Mouse (Mus musculus): Measurements from ENCODE around the gene Cdh4. TPM values are rescaled to one million over a fixed set of nuclear protein-coding genes. Genes with fewer than 3 reads are reported as not detected.

Cdh4 gene
- polyA plus RNA-seq, 1 experiment from 2014 or later: 1.1 TPM

DNA sequence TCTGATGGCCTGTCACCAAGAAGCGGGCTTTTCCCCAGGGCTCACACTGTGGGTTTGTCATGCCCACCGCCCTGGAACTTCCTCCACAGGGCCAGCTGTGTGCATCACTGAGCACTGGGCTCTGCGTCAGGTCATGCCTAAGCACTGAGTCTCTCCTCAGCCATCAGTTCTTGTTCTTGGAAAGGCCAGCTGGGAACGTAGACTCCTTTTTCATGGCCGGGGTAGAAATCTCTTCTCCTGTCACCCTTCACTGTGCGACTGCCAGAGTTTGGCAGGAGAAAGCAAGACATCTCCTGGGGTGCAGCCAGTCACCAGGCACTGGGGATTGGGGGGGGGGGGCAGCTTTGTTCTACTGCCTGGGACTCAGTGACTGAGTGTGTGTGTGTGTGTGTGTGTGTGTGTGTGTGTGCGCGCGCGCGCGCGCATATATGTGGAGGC, 222.0 kb downstream of the Cdh4 start:
- Histone ChIP-seq H3K4me1 (ENCODE audit: control insufficient read depth in 2 of 2, insufficient read depth in 2 of 2, low read length in 2 of 2) (0 out of 4 replicates have a peak, but pooled peaks cover 0 to 8% of the 10 kb centered on the region in 2 experiments), H3K27ac (replicated peaks in 1 of 2; ENCODE audit: control insufficient read depth in 1 of 2, insufficient read depth in 1 of 2, low read depth in 2 of 2, low read length in 2 of 2) (no peak overlapping the region), H3K9ac (ENCODE audit: low read length) (no peak overlapping the region), H3K9me3 (ENCODE audit: control insufficient read depth, low read length) (no peaks in the 10 kb centered on the region), H3K27me3 (ENCODE audit: control insufficient read depth, insufficient read depth, low read length) (peaks cover 18% of the 10 kb centered on the region), H3K4me3 (ENCODE audit: control insufficient read depth in 1 of 2, insufficient read depth in 1 of 2, low read depth in 1 of 2, low read length in 2 of 2) (no peak overlapping the region), H3K4me2 (ENCODE audit: low read length) (no peak overlapping the region), H3K36me3 (ENCODE audit: control insufficient read depth, insufficient read depth, low read length) (no peaks in the 10 kb centered on the region)
- 89% methylated on average over 13 of the region's 13 CpGs for WGBS
- no peak for ATAC-seq (ENCODE audit: insufficient number of reproducible peaks, insufficient read depth, low FRiP score, low read depth)

GRCm38 (mm10) chr2:179670689-179671088, 228.5 kb downstream of the Cdh4 start:
- no peaks in the 10 kb centered on the region for H3K9me3 ChIP-seq (ENCODE audit: control insufficient read depth, low read length)
- no peak overlapping the region for H3K9ac ChIP-seq (ENCODE audit: low read length)
- H3K36me3 ChIP-seq (ENCODE audit: control insufficient read depth, insufficient read depth, low read length): no peaks in the 10 kb centered on the region
- ATAC-seq (ENCODE audit: insufficient number of reproducible peaks, insufficient read depth, low FRiP score, low read depth): no peak
- WGBS: 75% methylated on average over 10 of the region's 10 CpGs
- H3K27ac ChIP-seq (replicated peaks in 1 of 2; ENCODE audit: control insufficient read depth in 1 of 2, insufficient read depth in 1 of 2, low read depth in 2 of 2, low read length in 2 of 2): no peak overlapping the region
- no peaks in the 10 kb centered on the region for H3K4me1 ChIP-seq (ENCODE audit: control insufficient read depth in 2 of 2, insufficient read depth in 2 of 2, low read length in 2 of 2)
- peaks cover 3% of the 10 kb centered on the region; the same call in 1 of the 2 replicates for H3K27me3 ChIP-seq (ENCODE audit: control insufficient read depth, insufficient read depth, low read length)
- no peak overlapping the region for H3K4me3 ChIP-seq (ENCODE audit: control insufficient read depth in 1 of 2, insufficient read depth in 1 of 2, low read depth in 1 of 2, low read length in 2 of 2)
- no peak overlapping the region for H3K4me2 ChIP-seq (ENCODE audit: low read length)

DNA sequence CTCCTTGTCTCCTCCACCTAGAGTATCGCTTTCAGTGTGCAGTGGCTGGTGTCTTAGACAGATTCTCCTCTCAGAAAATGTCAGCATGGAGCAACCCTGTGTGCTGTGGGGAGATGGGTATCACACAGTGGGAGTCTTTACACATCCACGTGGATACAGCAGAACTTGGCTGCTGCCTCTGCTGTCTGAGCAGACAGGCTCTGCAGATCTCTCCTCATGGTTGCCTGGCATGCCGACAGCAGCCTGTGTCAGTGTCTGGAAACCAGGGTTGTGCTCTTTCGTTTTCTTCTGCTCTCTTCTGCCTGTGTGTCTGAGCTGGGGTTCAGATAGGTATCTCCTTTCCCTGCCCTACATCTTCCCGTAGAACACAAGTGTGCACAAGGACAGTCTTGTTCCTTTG, 237.6 kb downstream of the Cdh4 start:
- Histone ChIP-seq H3K4me2 (ENCODE audit: low read length) (no peak overlapping the region), H3K4me1 (ENCODE audit: control insufficient read depth in 2 of 2, insufficient read depth in 2 of 2, low read length in 2 of 2) (no peaks in the 10 kb centered on the region), H3K9me3 (ENCODE audit: control insufficient read depth, low read length) (no peaks in the 10 kb centered on the region), H3K4me3 (ENCODE audit: control insufficient read depth in 1 of 2, insufficient read depth in 1 of 2, low read depth in 1 of 2, low read length in 2 of 2) (no peak overlapping the region), H3K9ac (ENCODE audit: low read length) (no peak overlapping the region), H3K36me3 (ENCODE audit: control insufficient read depth, insufficient read depth, low read length) (no peaks in the 10 kb centered on the region), H3K27me3 (ENCODE audit: control insufficient read depth, insufficient read depth, low read length) (no peaks in the 10 kb centered on the region), H3K27ac (replicated peaks in 1 of 2; ENCODE audit: control insufficient read depth in 1 of 2, insufficient read depth in 1 of 2, low read depth in 2 of 2, low read length in 2 of 2) (no peak overlapping the region)
- WGBS: 58% methylated on average over 5 of the region's 5 CpGs
- ATAC-seq (ENCODE audit: insufficient number of reproducible peaks, insufficient read depth, low FRiP score, low read depth): no peak

- Histone ChIP-seq H3K27me3 (ENCODE audit: control insufficient read depth, insufficient read depth, low read length) (no peaks in the 10 kb centered on the region), H3K4me3 (ENCODE audit: control insufficient read depth in 1 of 2, insufficient read depth in 1 of 2, low read depth in 1 of 2, low read length in 2 of 2) (no peak overlapping the region), H3K27ac (replicated peaks in 1 of 2; ENCODE audit: control insufficient read depth in 1 of 2, insufficient read depth in 1 of 2, low read depth in 2 of 2, low read length in 2 of 2) (no peak overlapping the region), H3K4me2 (ENCODE audit: low read length) (no peak overlapping the region), H3K36me3 (ENCODE audit: control insufficient read depth, insufficient read depth, low read length) (no peaks in the 10 kb centered on the region), H3K9me3 (ENCODE audit: control insufficient read depth, low read length) (no peaks in the 10 kb centered on the region), H3K9ac (ENCODE audit: low read length) (no peak overlapping the region), H3K4me1 (ENCODE audit: control insufficient read depth in 2 of 2, insufficient read depth in 2 of 2, low read length in 2 of 2) (no peaks in the 10 kb centered on the region)
- ATAC-seq (ENCODE audit: insufficient number of reproducible peaks, insufficient read depth, low FRiP score, low read depth): no peak
- 94% methylated on average over 1 of the region's 1 CpGs for WGBS
Observed at GRCm38 (mm10) chr2:179681386-179681785, 239.2 kb downstream of the Cdh4 start.

DNA sequence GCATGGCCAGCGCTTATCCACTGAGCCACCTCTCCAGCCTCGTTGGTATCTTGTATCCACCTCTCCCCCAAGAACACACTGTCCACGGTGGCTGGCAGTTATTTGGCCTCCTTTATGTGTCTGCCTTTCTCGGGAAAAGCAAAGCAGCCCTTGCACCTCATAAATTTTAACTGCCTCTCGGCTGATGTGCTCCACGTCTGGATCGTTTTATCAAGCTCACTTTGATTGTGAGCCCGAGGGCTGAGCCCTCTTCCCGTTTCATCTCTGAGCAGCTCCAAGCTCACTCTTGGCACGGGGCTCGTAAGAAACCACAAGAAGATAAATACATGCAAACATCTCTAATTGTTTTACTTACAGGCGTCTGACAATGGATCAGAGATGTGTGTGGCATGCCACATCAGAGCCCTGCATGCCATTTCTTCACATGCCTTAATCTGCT, 245.0 kb downstream of the Cdh4 start:
- ATAC-seq (ENCODE audit: insufficient number of reproducible peaks, insufficient read depth, low FRiP score, low read depth): no peak
- H3K4me3 ChIP-seq (ENCODE audit: control insufficient read depth in 1 of 2, insufficient read depth in 1 of 2, low read depth in 1 of 2, low read length in 2 of 2): no peak overlapping the region
- no peaks in the 10 kb centered on the region for H3K36me3 ChIP-seq (ENCODE audit: control insufficient read depth, insufficient read depth, low read length)
- H3K27me3 ChIP-seq (ENCODE audit: control insufficient read depth, insufficient read depth, low read length): no peaks in the 10 kb centered on the region
- H3K27ac ChIP-seq (replicated peaks in 1 of 2; ENCODE audit: control insufficient read depth in 1 of 2, insufficient read depth in 1 of 2, low read depth in 2 of 2, low read length in 2 of 2): no peak overlapping the region
- no peaks in the 10 kb centered on the region for H3K4me1 ChIP-seq (ENCODE audit: control insufficient read depth in 2 of 2, insufficient read depth in 2 of 2, low read length in 2 of 2)
- no peak overlapping the region for H3K9ac ChIP-seq (ENCODE audit: low read length)
- H3K9me3 ChIP-seq (ENCODE audit: control insufficient read depth, low read length): no peaks in the 10 kb centered on the region
- 51% methylated on average over 12 of the region's 12 CpGs for WGBS
- no peak overlapping the region for H3K4me2 ChIP-seq (ENCODE audit: low read length)

- no peak overlapping the region for H3K9ac ChIP-seq (ENCODE audit: low read length)
- ATAC-seq (ENCODE audit: insufficient number of reproducible peaks, insufficient read depth, low FRiP score, low read depth): no peak
- H3K4me1 ChIP-seq (ENCODE audit: control insufficient read depth in 2 of 2, insufficient read depth in 2 of 2, low read length in 2 of 2): no peaks in the 10 kb centered on the region
- H3K9me3 ChIP-seq (ENCODE audit: control insufficient read depth, low read length): no peaks in the 10 kb centered on the region
- peaks cover 3% of the 10 kb centered on the region; the same call in 1 of the 2 replicates for H3K27me3 ChIP-seq (ENCODE audit: control insufficient read depth, insufficient read depth, low read length)
- 78% methylated on average over 5 of the region's 5 CpGs for WGBS
- H3K4me2 ChIP-seq (ENCODE audit: low read length): no peak overlapping the region
- H3K27ac ChIP-seq (replicated peaks in 1 of 2; ENCODE audit: control insufficient read depth in 1 of 2, insufficient read depth in 1 of 2, low read depth in 2 of 2, low read length in 2 of 2): no peak overlapping the region
- no peaks in the 10 kb centered on the region for H3K36me3 ChIP-seq (ENCODE audit: control insufficient read depth, insufficient read depth, low read length)
- no peak overlapping the region for H3K4me3 ChIP-seq (ENCODE audit: control insufficient read depth in 1 of 2, insufficient read depth in 1 of 2, low read depth in 1 of 2, low read length in 2 of 2)
Observed at GRCm38 (mm10) chr2:179688976-179689375, 246.7 kb downstream of the Cdh4 start.

DNA sequence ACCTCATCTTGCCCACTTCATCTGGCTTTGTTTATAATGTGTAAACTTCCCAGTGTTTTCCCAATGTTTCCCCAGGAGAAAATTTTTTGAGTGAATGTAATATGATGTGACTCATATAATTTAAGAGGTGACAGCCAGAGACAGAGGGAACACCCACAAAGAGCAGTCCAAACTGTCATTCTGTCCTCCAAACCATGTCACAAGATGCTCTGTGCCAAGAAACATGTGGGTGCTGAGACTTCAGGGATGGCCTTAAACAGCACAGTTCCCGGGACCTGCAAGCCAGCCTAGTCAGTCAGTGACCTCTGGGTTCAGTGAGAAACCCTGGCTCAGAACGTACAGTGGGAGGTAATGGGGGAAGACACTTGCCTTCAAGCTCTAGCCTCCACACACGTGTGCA, 247.5 kb downstream of the Cdh4 start:
- Histone ChIP-seq H3K4me3 (ENCODE audit: control insufficient read depth in 1 of 2, insufficient read depth in 1 of 2, low read depth in 1 of 2, low read length in 2 of 2) (no peak overlapping the region), H3K9ac (ENCODE audit: low read length) (no peak overlapping the region), H3K4me2 (ENCODE audit: low read length) (no peak overlapping the region), H3K9me3 (ENCODE audit: control insufficient read depth, low read length) (no peaks in the 10 kb centered on the region), H3K4me1 (ENCODE audit: control insufficient read depth in 2 of 2, insufficient read depth in 2 of 2, low read length in 2 of 2) (no peaks in the 10 kb centered on the region), H3K27ac (replicated peaks in 1 of 2; ENCODE audit: control insufficient read depth in 1 of 2, insufficient read depth in 1 of 2, low read depth in 2 of 2, low read length in 2 of 2) (no peak overlapping the region), H3K36me3 (ENCODE audit: control insufficient read depth, insufficient read depth, low read length) (no peaks in the 10 kb centered on the region), H3K27me3 (ENCODE audit: control insufficient read depth, insufficient read depth, low read length) (peaks cover 3% of the 10 kb centered on the region; the same call in 1 of the 2 replicates)
- WGBS: 81% methylated on average over 3 of the region's 3 CpGs
- ATAC-seq (ENCODE audit: insufficient number of reproducible peaks, insufficient read depth, low FRiP score, low read depth): no peak

GRCm38 (mm10) chr2:179690571-179690970, 248.3 kb downstream of the Cdh4 start:
- Histone ChIP-seq H3K9me3 (ENCODE audit: control insufficient read depth, low read length) (no peaks in the 10 kb centered on the region), H3K4me1 (ENCODE audit: control insufficient read depth in 2 of 2, insufficient read depth in 2 of 2, low read length in 2 of 2) (no peaks in the 10 kb centered on the region), H3K27ac (replicated peaks in 1 of 2; ENCODE audit: control insufficient read depth in 1 of 2, insufficient read depth in 1 of 2, low read depth in 2 of 2, low read length in 2 of 2) (no peak overlapping the region), H3K36me3 (ENCODE audit: control insufficient read depth, insufficient read depth, low read length) (no peaks in the 10 kb centered on the region), H3K4me2 (ENCODE audit: low read length) (no peak overlapping the region), H3K4me3 (ENCODE audit: control insufficient read depth in 1 of 2, insufficient read depth in 1 of 2, low read depth in 1 of 2, low read length in 2 of 2) (no peak overlapping the region), H3K9ac (ENCODE audit: low read length) (no peak overlapping the region), H3K27me3 (ENCODE audit: control insufficient read depth, insufficient read depth, low read length) (peaks cover 3% of the 10 kb centered on the region; the same call in 1 of the 2 replicates)
- ATAC-seq (ENCODE audit: insufficient number of reproducible peaks, insufficient read depth, low FRiP score, low read depth): no peak
- WGBS: 47% methylated on average over 7 of the region's 7 CpGs
